Mouse (Mus musculus) left cerebral cortex, adult 9 months (tissue): ENCODE measurements around the gene Plb1.
A peak's percentile ranks its signal among the peaks of the same experiment; 100 is the strongest.

Experiments used
- DNase-seq, 2 experiments: peaks; one replicate each; pipeline ENCODE4 v3.0.0; 2022; ENCODE audit warnings: low spot score in 2 of 2

Gene Plb1

DNA sequence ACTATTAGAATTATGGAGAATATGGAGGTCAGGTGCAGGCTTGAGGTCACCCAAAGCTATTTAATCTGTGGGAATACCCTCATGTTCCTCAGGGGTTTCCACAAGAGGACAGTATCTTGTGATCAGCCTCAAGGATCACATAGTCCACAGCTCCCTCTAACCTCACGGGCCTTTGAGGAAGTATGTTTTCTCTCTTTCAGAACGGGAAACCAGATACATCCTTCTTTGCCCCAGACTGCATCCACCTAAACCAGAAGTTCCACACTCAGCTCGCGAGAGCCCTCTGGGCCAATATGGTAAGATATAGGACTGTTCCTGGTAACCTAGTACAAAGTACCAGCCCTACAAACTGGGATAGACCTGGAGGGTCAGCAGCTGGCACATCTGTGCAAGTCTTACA is 100.1 kb downstream of the Plb1 start:
- no peak for DNase-seq

GRCm38 (mm10) chr5:32335172-32335571 is 102.7 kb downstream of the Plb1 start:
- peak in 1 of 2 experiments; percentile 76 for DNase-seq

GRCm38 (mm10) chr5:32336092-32336491 is 103.6 kb downstream of the Plb1 start:
- peak in 1 of 2 experiments; percentile 50 for DNase-seq

DNA sequence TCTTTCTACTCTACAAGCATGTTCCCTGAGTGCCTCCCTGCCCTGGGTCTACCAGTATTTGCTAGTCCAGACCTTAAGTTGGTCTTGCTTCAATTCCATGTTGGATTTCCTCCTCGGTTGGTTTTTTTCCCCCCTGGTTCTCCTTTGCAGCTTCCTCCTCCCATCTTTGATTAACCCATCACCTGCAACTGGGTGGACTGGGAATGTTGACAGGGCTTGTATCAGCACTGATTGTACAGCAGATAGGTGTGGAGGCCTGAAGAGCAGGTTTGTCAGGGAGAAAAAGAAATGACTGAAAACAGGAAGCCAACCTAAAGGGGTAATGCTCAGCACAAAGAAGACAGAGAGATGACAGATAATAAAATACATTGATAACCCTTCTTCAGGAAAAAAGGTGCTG is 104.8 kb downstream of the Plb1 start:
- DNase-seq = no peak

DNA sequence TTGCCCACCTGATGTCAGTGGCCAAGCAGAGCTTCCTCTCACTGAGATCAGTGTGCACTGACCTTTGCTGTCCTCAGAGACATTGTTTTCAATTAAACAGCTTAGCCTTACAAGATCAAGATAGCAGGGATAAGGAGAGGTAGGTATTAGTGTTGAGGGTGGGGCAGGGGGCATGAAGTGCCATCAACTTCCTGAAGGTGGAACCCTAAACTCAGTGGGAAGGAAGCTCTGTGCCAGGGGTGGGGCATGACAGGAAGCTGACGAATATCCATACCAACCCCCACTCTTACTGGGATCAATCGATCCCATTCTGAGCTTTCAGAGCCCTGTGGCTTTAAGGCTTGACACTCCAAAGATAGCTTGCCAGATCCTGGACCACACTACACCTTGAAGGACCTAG is 105.8 kb downstream of the Plb1 start:
- no peak for DNase-seq

- no peak for DNase-seq
These were observed 106.3 kb downstream of the Plb1 start for GRCm38 (mm10) chr5:32338766-32339165.

DNA sequence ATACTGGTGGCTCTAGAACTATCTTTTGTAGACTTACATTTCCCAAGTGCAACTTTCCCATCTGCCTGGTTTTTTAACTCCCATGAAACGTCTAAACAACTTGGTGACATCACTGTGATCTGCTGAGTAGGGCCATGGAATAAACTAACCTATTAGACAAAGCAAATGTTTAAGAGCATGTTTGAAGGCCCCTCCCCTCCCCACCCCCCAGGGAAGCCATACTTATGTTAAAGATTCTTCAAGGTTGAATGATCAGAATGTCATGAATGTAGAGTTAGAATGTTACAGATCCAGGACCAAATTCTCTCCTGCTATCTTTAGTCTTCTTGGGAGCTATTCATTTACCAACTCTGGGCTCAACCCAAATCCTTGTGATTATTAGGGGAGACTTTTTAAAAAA is 107.7 kb downstream of the Plb1 start:
- DNase-seq = no peak

DNA sequence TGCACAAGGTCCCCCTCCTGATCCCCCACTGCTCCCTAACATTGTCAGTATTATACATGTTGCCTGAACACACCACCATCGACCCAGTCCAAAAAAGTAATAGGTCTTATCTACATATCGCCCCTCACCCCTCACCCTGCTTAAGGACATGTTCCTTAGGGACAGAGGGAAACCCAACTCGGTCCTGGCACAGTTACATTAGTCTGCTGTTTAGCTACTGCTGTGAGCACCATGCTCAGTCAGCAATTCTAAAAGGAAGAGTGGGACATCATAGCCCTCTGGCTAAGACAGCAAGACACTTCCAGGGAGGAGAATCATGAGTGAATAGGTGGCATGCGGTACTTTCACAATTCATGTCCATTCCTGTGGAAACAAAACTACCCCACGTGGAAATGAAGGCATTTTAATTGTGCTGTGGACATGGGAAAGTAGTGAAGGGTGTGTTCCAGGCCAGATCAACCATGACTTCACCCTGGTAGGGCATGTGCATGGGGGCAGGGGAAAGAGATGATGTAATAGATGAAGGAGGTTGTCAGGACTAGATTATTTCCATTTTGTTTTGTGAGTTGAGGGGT is 110.3 kb downstream of the Plb1 start:
- DNase-seq = no peak

DNA sequence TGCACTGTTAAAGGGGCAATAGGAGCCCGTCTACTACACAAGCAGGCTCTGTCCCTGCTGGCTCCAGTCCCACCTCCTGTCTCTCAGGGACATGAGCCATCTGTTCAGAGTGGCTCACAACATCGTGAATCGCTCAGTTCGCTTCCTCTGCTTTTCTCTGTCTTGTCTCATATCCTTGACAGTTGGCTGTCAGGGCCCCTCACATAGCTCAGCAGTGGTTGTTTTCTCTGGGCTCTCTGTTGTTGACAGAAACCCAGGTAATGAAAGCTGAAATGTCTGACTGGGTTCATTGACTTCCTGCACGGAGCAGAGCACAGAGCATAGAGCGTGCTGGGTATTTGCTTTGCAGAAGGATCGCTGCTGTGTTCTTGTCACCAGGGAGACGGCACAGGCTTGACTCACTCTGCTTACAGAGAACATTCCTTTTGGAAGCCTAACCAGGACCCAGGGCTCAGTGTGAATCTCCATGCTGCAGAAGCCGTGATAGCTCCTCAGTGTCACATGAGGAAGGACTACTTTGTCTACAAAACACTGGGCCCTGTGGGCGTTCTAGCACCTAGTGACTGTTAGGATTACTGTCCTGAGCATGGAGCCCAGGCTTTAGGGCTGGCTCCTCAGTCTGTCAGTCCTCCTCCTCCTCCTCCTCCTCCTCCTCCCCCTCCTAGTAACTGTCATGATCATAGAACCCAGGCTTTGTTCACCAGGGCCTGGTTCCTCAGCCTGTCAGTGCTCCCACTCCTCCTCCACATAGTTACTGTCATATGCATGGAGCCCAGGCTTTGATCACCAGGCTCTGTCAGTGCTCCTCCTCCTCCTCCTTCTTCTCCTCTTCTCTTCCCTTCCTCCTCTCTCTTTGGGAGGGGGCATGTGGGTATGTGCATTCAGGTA is 113.8 kb downstream of the Plb1 start:
- DNase-seq = peak; percentile 73 to 79

DNA sequence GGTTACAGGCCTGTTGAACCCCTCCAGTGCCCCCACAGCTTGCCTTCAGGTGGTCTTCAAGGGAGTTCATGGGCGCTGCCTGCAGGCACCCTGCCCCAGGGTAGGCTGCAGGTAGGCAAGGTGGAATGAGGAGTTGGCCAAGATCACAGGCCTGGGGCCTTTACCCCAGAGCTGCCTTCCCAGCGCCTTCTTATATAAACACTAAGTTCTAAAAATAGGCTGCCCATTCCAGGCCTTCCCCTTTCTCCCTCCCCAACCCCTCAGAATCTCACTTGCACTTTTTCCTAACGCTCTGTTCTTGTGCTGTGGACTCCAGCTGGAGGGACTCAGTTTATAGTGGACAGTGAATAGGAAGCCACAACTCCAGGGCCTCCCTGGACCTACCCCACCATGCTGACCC is 117.2 kb downstream of the Plb1 start:
- no peak for DNase-seq

DNA sequence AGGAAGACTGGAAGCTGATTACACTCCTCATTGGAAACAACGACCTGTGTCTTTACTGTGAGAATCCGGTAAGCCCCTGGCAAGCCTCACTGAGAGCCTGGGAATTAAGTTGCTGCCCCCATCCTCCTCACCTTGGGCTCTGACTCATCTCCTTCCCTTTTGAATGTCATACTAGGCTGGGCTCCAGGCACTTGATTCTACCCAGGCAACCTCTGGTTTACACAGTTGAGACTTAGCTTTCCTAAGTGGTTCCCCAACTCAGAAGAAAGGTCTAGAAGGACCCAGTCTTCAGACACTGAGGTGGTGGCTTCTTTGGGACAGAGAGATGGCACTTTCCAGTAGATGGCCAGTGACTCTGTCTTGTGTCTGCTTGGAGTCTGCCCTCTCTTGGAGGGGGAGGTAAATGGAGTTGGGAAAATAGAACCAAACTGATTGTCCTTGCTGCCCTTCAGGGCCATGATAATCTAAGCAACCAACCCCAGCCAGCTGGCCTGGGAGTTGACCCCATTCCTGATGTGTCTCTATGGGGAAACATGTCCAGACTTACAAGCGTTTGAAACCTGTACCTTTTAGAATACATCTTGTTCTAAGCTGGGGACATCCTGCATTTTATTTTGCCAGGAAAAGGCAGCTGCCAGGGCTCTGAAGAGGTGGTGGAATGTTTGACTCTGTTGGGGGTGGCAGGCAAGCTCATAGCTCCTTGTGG is 118.2 kb downstream of the Plb1 start:
- DNase-seq = no peak

DNA sequence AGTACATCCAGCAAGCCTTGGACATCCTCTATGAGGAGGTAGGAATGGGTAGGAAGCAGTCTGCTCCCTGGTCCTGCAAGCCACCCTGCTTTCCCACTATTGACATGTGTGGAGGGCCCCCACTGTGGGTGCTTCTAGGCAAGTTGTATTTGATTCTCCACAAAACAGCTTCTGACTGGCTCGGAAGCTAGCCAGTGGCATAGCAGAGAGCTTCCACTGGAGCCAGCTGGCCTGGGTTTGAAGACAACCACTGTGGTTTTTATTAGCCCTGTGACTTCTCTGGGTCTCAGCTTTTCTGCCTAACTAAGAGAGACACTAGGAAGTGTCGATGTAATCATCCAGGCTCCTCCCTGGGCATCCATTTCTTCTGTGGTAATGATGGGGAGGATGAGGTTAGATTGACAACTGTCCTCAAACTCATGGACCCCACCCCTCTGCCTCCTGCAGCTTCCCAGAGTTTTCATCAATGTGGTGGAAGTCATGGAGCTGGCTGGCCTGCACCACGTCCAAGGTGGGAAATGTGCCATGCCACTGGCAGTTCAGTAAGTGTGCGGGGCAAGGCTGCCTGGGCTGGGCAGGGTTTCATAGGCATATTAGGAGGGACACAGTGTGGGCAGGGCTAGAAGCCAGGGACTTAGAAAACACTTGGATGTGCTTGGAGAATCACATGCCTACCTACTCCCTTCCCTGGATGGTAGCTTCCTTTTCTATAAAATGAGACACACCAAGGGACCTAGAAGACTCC is 119.4 kb downstream of the Plb1 start:
- no peak for DNase-seq

GRCm38 (mm10) chr5:32352845-32353244 is 120.3 kb downstream of the Plb1 start:
- no peak for DNase-seq

DNA sequence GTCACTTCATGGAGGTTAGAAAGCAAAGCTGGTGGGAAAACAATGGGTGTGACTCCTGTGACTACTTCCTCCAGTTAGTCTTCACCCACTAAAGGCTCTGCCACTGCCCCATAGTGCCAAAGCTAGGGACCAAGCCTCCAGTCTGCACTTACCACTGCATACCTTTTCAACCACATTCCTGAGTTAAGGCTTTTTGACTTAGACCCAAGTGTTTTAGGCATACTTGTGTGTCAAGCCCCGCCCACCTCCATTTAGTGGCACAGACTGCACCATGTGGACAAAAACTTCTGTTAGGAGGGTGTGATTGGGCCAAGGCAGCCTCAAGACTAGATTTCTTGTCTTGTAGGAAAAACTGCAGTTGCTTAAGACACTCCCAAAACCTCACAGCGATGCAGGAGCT is 120.8 kb downstream of the Plb1 start:
- DNase-seq = no peak

DNA sequence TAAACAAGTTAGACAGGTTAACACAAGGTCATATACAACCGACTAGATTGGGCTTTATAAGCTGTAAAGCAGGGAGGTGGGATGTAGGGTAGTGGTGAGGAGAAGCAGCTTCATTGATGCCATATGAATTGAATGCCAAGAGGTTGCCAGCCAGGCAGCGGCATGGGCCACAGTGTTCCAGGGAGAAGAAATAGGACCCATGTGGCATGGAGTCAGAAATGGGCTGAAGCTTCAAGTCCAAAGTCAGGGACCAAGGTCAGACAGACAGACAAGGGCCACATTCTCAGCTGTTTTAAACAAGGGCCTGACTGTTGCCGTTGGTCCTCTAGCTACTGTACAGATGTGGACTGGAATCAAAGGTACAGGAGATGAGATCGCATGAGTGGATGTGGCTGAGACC is 128.0 kb downstream of the Plb1 start:
- no peak for DNase-seq

DNA sequence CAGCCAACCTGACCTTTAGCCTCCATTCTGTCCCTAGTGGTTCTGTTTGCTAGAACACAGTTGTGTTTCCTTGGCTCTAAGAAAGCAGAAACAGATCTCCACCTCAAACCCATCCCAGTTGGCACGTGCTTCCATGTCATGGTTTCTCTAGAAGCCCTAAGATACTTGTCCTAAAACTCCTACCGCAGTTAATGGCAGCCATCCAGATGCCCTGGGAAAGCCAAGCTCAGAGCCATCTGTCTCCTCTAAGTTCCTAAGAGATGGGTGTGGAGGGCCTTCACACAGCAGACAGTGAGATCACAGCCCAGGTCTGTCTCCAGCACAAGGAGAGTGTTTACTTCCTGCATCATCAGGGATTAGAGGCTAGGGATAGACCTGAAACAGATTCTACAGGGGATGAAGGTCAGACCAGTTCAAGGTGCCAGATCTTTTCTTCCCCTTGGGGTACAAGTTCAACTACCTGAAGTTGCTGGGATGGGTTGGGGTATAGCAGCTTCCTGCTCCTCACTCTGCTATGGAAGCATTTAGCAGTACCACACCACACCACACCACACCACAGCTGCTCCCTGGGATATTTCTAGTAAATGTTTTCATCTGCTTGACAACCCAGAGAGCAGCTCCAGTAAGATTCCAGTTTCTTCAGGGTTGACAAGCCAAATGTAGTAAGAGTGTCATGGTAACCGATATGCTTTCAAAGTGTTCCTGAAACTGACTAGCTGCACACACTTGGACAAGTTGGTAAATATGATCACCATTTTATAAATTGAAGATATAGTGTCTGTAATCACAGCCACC is 129.1 kb downstream of the Plb1 start:
- DNase-seq = no peak

- peak in 1 of 2 experiments; percentile 31 for DNase-seq
These were observed 136.9 kb downstream of the Plb1 start for GRCm38 (mm10) chr5:32369391-32369790.

- DNase-seq = peak in 1 of 2 experiments; percentile 34
These were observed 138.7 kb downstream of the Plb1 start for GRCm38 (mm10) chr5:32371239-32371638.

DNA sequence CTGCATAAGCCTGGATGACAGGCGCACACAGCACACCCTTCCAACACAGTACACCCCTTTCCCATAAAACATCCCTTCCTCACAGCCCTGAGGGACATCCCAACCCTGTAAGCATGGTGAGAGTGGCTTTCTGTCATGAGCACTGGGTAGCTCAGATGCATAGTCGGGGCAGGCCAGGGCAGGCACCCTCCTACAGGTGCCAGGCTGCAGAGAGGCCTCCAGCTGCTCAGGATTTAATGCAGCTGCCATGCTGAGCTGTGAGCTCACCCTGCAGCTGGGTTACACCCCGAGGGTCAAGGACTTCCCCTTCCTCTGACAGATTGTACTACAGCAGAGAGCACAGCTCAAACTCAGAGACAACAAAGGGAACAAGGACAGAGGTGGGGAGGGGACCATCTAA is 146.0 kb downstream of the Plb1 start:
- DNase-seq = no peak

GRCm38 (mm10) chr5:32388656-32389055 is 156.1 kb downstream of the Plb1 start:
- no peak for DNase-seq

- DNase-seq = peak in 1 of 2 experiments; percentile 13
These were observed 157.8 kb downstream of the Plb1 start for GRCm38 (mm10) chr5:32390295-32390694.
